Mouse (Mus musculus) liver, embryonic 13.5 days (tissue): ENCODE results near the gene Usp9x. TPM values are rescaled to one million over a fixed set of nuclear protein-coding genes. Genes with fewer than 3 reads are reported as not detected.

Experiments
- ATAC-seq: fragments of 200-750 bp; cut with Nextera tagmentation; 2 replicates; pipeline ENCODE4 v1.8.0; 2017; ENCODE audit warnings: low read depth, mild to moderate bottlenecking, moderate number of reproducible peaks, moderate library complexity
- DNase-seq: peaks from one replicate; pipeline ENCODE4 v3.0.0; 2022
- H3K27ac ChIP-seq: fragments of 300-500 bp; sonication (generic); 2 replicates; pipeline ENCODE4 v1.5.1; 2015; ENCODE audit warnings: moderate library complexity, mild to moderate bottlenecking, inconsistent platforms
- H3K27me3 ChIP-seq: fragments of 300-500 bp; sonication (generic); 2 replicates; pipeline ENCODE4 v1.6.1; 2015; ENCODE audit warnings: mild to moderate bottlenecking, inconsistent platforms
- H3K36me3 ChIP-seq: fragments of 300-500 bp; sonication (generic); 2 replicates; pipeline ENCODE4 v1.6.1; 2015; ENCODE audit warnings: mild to moderate bottlenecking, inconsistent platforms
- H3K4me1 ChIP-seq: fragments of 300-500 bp; sonication (generic); replicated peaks from 2 replicates; pipeline ENCODE4 v1.6.1; 2015; ENCODE audit warnings: inconsistent platforms
- H3K4me2 ChIP-seq: fragments of 300-500 bp; sonication (generic); 2 replicates; pipeline ENCODE4 v1.6.1; 2015; ENCODE audit warnings: inconsistent platforms, mild to moderate bottlenecking, moderate library complexity
- H3K4me3 ChIP-seq: fragments of 300-500 bp; sonication (generic); replicated peaks from 2 replicates; pipeline ENCODE4 v1.5.1; 2015; ENCODE audit warnings: mild to moderate bottlenecking, inconsistent platforms
- H3K9ac ChIP-seq: fragments of 300-500 bp; sonication (generic); 2 replicates; pipeline ENCODE4 v1.6.1; 2015; ENCODE audit warnings: mild to moderate bottlenecking, inconsistent platforms
- H3K9me3 ChIP-seq: fragments of 300-500 bp; sonication (generic); replicated peaks from 2 replicates; pipeline ENCODE4 v1.6.1; 2016; ENCODE audit warnings: inconsistent platforms
- WGBS: fragments of 180-500 bp; shearing (Covaris S2); methylation state at CpG from one replicate; pipeline ENCODE4 v1.1.7; 2015; ENCODE audit not compliant: insufficient replicate concordance; 5-methylcytosine and 5-hydroxymethylcytosine counted together
- polyA plus RNA-seq: library from polyadenylated mRNA; unstranded; fragments of >200 nt; fragmentation: Nextera tagmentation; extraction: Ambion mirVana; gene quantifications from 2 replicates; pipeline ENCODE4 v1.2.1, GENCODE M21; 2015

Usp9x gene
- 10.4 and 13.2 TPM in 2 replicates for polyA plus RNA-seq

- Histone ChIP-seq H3K4me2 (peak within 1 kb of the TSS; percentile 75), H3K9me3 (no peaks in the 10 kb centered on the region), H3K4me1 (0 out of 2 replicates have a peak, but pooled peaks cover 6% of the 10 kb centered on the region), H3K36me3 (no peaks in the 10 kb centered on the region), H3K4me3 (peak within 1 kb of the TSS; percentile 81), H3K27me3 (no peaks in the 10 kb centered on the region; the same call in 1 of the 2 replicates), H3K27ac (peak within 1 kb of the TSS; percentile 93), H3K9ac (peak within 1 kb of the TSS; percentile 89)
- peak; percentile 79 for ATAC-seq
- peak; percentile 70 for DNase-seq
- WGBS = 14% methylated on average over 30 of the region's 36 CpGs
Observed at GRCm38 (mm10) chrX:13071241-13071775, at the start of gene Usp9x. Gene Usp9x, plus strand, starts transcription at chrX:13071498.

- DNase-seq = no peak
- no peaks in the 10 kb centered on the region for H3K4me1 ChIP-seq
Observed at GRCm38 (mm10) chrX:13022547-13023310, 48.6 kb upstream of the Usp9x start.

GRCm38 (mm10) chrX:13024539-13025202, 46.6 kb upstream of the Usp9x start:
- DNase-seq = no peak
- 47% methylated on average over 1 of the region's 1 CpGs for WGBS
- no peaks in the 10 kb centered on the region for H3K9me3 ChIP-seq
- H3K36me3 ChIP-seq = no peaks in the 10 kb centered on the region
- ATAC-seq = no peak
- no peaks in the 10 kb centered on the region for H3K4me1 ChIP-seq
- H3K27ac ChIP-seq = no peak overlapping the region
- H3K9ac ChIP-seq = no peak overlapping the region
- no peak overlapping the region for H3K4me3 ChIP-seq
- no peak overlapping the region for H3K4me2 ChIP-seq
- no peaks in the 10 kb centered on the region for H3K27me3 ChIP-seq

More at GRCm38 (mm10) chrX:13022547-13023310, 48.6 kb upstream of the Usp9x start:
- Histone ChIP-seq H3K27me3 (no peaks in the 10 kb centered on the region), H3K9me3 (no peaks in the 10 kb centered on the region), H3K4me3 (no peak overlapping the region), H3K36me3 (no peaks in the 10 kb centered on the region), H3K4me2 (no peak overlapping the region), H3K9ac (no peak overlapping the region), H3K27ac (no peak overlapping the region)
- WGBS = 56% methylated on average over 5 of the region's 5 CpGs
- ATAC-seq = no peak

- no peak overlapping the region for H3K27ac ChIP-seq
- no peak overlapping the region for H3K4me2 ChIP-seq
- no peaks in the 10 kb centered on the region for H3K9me3 ChIP-seq
- H3K4me1 ChIP-seq = no peaks in the 10 kb centered on the region
- DNase-seq = no peak
- no peaks in the 10 kb centered on the region for H3K36me3 ChIP-seq
- no peak overlapping the region for H3K9ac ChIP-seq
- no peaks in the 10 kb centered on the region for H3K27me3 ChIP-seq
- no peak for ATAC-seq
- no peak overlapping the region for H3K4me3 ChIP-seq
- WGBS = 71% methylated on average over 8 of the region's 8 CpGs
Observed at GRCm38 (mm10) chrX:13025286-13025685, 46.0 kb upstream of the Usp9x start.

- Histone ChIP-seq H3K9ac (no peak overlapping the region), H3K4me3 (no peak overlapping the region), H3K4me1 (no peaks in the 10 kb centered on the region), H3K9me3 (no peaks in the 10 kb centered on the region), H3K27ac (no peak overlapping the region), H3K27me3 (no peaks in the 10 kb centered on the region), H3K36me3 (no peaks in the 10 kb centered on the region), H3K4me2 (no peak overlapping the region)
- 74% methylated on average over 4 of the region's 4 CpGs for WGBS
- DNase-seq = no peak
- ATAC-seq = no peak
Observed at GRCm38 (mm10) chrX:13028156-13028555, 43.1 kb upstream of the Usp9x start.

- H3K4me3 ChIP-seq = no peak overlapping the region
- no peaks in the 10 kb centered on the region for H3K9me3 ChIP-seq
- ATAC-seq (no peak), DNase-seq (no peak)
- 71% methylated on average over 6 of the region's 6 CpGs for WGBS
- no peaks in the 10 kb centered on the region for H3K4me1 ChIP-seq
- no peaks in the 10 kb centered on the region for H3K27me3 ChIP-seq
- H3K27ac ChIP-seq = no peak overlapping the region
- no peak overlapping the region for H3K4me2 ChIP-seq
- no peak overlapping the region for H3K9ac ChIP-seq
- no peaks in the 10 kb centered on the region for H3K36me3 ChIP-seq
Observed at GRCm38 (mm10) chrX:13029996-13030395, 41.3 kb upstream of the Usp9x start.

GRCm38 (mm10) chrX:13037085-13037484, 34.2 kb upstream of the Usp9x start:
- H3K27me3 ChIP-seq = no peaks in the 10 kb centered on the region
- no peaks in the 10 kb centered on the region for H3K9me3 ChIP-seq
- no peak overlapping the region for H3K27ac ChIP-seq
- H3K36me3 ChIP-seq = no peaks in the 10 kb centered on the region
- no peak for DNase-seq
- ATAC-seq = no peak
- H3K9ac ChIP-seq = no peak overlapping the region
- H3K4me2 ChIP-seq = no peak overlapping the region
- 74% methylated on average over 4 of the region's 4 CpGs for WGBS
- H3K4me1 ChIP-seq = peaks cover 5% of the 10 kb centered on the region; the same call in 1 of the 2 replicates
- no peak overlapping the region for H3K4me3 ChIP-seq

- DNase-seq = no peak
- H3K27me3 ChIP-seq = no peaks in the 10 kb centered on the region
- no peaks in the 10 kb centered on the region for H3K36me3 ChIP-seq
- H3K9ac ChIP-seq = no peak overlapping the region
- WGBS = 54% methylated on average over 3 of the region's 3 CpGs
- no peak overlapping the region for H3K4me2 ChIP-seq
- ATAC-seq = no peak
- peaks cover 8% of the 10 kb centered on the region; the same call in 1 of the 2 replicates for H3K4me1 ChIP-seq
- H3K4me3 ChIP-seq = no peak overlapping the region
- no peak overlapping the region for H3K27ac ChIP-seq
- H3K9me3 ChIP-seq = no peaks in the 10 kb centered on the region
Observed at GRCm38 (mm10) chrX:13039211-13039610, 32.1 kb upstream of the Usp9x start.

- Histone ChIP-seq H3K9me3 (no peaks in the 10 kb centered on the region), H3K27ac (no peak overlapping the region), H3K4me3 (no peak overlapping the region), H3K4me2 (no peak overlapping the region), H3K27me3 (no peaks in the 10 kb centered on the region), H3K4me1 (peaks cover 8% of the 10 kb centered on the region; the same call in 1 of the 2 replicates), H3K9ac (no peak overlapping the region), H3K36me3 (no peaks in the 10 kb centered on the region)
- DNase-seq (no peak), ATAC-seq (no peak)
- 8% methylated on average over 1 of the region's 1 CpGs for WGBS
Observed at GRCm38 (mm10) chrX:13040391-13040790, 30.9 kb upstream of the Usp9x start.

GRCm38 (mm10) chrX:13041630-13042129, 29.6 kb upstream of the Usp9x start:
- Histone ChIP-seq H3K4me2 (peak overlapping the region; percentile 66), H3K9ac (peak overlapping the region; percentile 68), H3K27ac (peak overlapping the region; percentile 91), H3K27me3 (no peaks in the 10 kb centered on the region), H3K4me3 (peak overlapping the region; percentile 54), H3K4me1 (peaks cover 8% of the 10 kb centered on the region; the same call in 1 of the 2 replicates), H3K9me3 (no peaks in the 10 kb centered on the region), H3K36me3 (no peaks in the 10 kb centered on the region)
- 8% methylated on average over 35 of the region's 35 CpGs for WGBS
- DNase-seq (peak; percentile 86), ATAC-seq (peak; percentile 99)

- no peak for ATAC-seq
- no peak overlapping the region for H3K9ac ChIP-seq
- H3K4me2 ChIP-seq = no peak overlapping the region
- WGBS = 74% methylated on average over 2 of the region's 2 CpGs
- H3K4me1 ChIP-seq = peaks cover 15% of the 10 kb centered on the region; the same call in 1 of the 2 replicates
- H3K27me3 ChIP-seq = peaks cover 2% of the 10 kb centered on the region; the same call in 1 of the 2 replicates
- no peaks in the 10 kb centered on the region for H3K9me3 ChIP-seq
- H3K27ac ChIP-seq = no peak overlapping the region
- H3K36me3 ChIP-seq = no peaks in the 10 kb centered on the region
- no peak overlapping the region for H3K4me3 ChIP-seq
- DNase-seq = no peak
Observed at GRCm38 (mm10) chrX:13043780-13044179, 27.5 kb upstream of the Usp9x start.
